Mouse (Mus musculus) kidney, postnatal 14 days (tissue): Measurements from ENCODE around the gene Mllt3.
A peak's percentile ranks its signal among the peaks of the same experiment; 100 is the strongest.

Experiments
- DNase-seq: peaks from one replicate; pipeline ENCODE4 v3.0.0; 2022; ENCODE audit warnings: mixed read lengths

Gene Mllt3

GRCm38 (mm10) chr4:87819182-87819581, 214.0 kb downstream of the Mllt3 start:
- no peak for DNase-seq

DNA sequence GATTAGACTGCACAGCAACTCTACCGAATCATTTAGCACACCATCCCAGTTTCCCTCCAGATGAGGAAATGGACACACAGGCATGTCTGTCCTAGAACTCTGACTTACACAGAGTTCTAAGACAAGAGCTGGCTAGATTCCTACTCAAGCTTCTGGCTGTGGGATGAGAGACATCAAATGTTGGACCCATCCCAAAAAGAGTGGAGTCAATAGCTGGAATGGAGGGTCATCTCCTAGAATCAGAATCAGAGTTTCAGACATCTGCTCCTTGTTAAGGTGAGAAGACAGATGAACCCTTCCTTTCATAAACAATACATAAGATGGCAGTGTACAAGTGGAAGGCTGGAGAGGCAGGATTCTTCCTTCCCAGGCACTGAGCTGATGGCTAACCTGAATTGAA, 214.9 kb downstream of the Mllt3 start:
- DNase-seq = no peak

DNA sequence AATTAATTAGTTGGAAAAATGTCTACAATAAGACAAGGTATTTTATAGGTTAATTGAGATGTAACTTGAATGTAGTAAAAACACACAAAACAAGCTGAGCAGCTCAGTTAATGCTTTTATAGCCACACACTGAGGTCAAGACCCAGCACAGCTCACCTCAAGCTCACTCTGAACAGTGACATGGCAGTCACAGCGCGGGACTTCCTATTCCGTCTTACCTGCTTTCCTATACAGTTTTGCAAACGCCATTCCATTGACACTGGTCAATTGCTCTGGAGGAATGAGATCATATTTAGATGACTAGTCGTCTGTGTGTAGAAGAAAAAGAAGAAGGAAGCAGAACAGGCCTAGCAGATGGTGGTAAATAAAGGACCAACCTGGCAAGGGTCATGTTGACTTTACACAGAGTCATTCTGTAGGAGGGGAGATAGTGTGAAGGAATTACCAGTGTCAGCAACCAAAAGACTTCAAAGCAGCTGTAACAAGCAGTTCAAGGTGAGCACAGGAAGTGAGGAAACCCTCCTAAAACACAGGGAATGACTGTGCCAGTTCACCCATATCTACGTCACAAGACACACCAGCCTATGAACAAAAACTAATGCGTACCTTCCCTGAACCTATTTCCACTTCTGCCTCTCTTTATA, 217.6 kb downstream of the Mllt3 start:
- no peak for DNase-seq

DNA sequence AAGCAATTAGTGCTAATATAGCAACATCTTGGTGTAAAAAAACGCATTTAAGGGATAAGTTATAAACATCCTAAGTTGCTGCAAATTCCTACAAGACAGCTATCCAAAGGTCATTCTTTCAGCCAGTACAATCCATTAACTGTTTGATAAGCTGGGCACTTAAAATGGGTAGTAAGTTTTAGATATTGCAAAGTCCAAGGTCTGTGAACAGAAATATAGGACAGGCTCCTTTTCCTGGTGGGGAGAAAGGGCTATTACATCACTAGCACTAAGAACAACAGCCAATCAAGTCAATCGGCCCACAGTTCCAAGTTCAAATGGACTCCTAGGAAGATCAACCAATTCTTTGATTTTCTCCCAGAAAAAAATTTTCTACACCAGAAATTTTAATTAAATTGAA, 221.3 kb downstream of the Mllt3 start:
- DNase-seq = no peak

GRCm38 (mm10) chr4:87806196-87806987, 226.8 kb downstream of the Mllt3 start:
- DNase-seq = no peak

DNA sequence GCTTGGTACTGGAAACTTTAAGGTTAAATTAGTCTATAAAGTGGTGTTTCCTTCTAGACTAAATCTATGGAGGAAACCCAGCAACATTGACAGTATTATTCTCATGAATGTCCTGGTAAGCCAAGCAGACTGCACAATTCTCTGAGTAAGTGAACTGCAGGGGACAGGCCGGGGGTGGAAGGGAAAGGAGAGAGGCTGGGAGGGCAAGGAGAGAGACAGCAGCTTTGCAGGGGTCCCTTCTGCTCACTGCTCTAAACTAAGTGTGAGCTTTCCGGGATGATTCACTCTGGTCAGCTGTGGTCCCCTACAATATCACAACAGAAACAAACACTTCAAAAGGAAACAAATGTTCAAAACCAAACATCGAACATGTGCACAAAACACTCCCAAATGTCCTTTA, 228.6 kb downstream of the Mllt3 start:
- no peak for DNase-seq

GRCm38 (mm10) chr4:87803313-87803712, 229.9 kb downstream of the Mllt3 start:
- no peak for DNase-seq

DNA sequence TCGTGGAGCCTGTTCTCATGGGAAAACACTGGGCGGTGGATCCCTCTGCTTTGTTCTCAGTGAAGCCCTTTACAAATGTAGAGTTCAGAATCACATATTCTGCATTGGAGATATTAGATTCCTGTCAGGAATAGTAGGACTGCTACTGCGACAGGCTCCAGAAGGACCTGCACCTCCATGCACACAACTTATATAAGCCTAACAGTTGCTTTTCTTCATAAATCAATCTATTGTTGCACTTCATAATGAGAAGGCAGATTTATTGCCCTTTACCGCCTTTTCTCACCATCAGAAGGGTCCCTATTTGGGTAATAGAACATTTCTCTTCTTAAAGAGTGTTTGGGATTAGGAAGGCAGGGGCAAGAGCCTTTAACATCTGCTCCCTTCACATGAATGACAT, 231.0 kb downstream of the Mllt3 start:
- no peak for DNase-seq

GRCm38 (mm10) chr4:87801332-87801731, 231.8 kb downstream of the Mllt3 start:
- DNase-seq = no peak

- DNase-seq = no peak
These were observed 232.9 kb downstream of the Mllt3 start for GRCm38 (mm10) chr4:87800276-87800675.

GRCm38 (mm10) chr4:87799418-87799817, 233.7 kb downstream of the Mllt3 start:
- no peak for DNase-seq

GRCm38 (mm10) chr4:87795261-87795660, 237.9 kb downstream of the Mllt3 start:
- DNase-seq = no peak

DNA sequence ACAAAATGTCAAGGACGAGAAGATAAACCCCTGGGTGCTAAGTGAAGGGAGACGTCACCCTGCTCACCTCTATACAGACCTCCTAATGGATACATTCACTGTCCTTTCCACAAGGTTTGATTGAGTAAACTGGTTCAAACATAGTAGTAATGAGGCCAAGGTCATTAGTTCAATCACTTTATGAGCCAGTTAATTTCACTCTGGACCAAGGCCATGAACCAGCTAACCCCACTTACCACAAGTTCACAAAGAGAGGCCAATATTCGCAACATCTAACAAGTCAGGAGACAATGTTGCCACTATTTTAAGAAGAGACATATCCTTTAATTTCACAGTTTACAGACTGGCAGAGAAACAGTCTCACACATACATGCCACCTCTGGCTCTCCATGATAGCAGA, 238.9 kb downstream of the Mllt3 start:
- no peak for DNase-seq

GRCm38 (mm10) chr4:87792511-87792910, 240.7 kb downstream of the Mllt3 start:
- DNase-seq = no peak

GRCm38 (mm10) chr4:87789446-87789845, 243.7 kb downstream of the Mllt3 start:
- DNase-seq = no peak

GRCm38 (mm10) chr4:87788691-87789090, 244.5 kb downstream of the Mllt3 start:
- peak; percentile 53 for DNase-seq

DNA sequence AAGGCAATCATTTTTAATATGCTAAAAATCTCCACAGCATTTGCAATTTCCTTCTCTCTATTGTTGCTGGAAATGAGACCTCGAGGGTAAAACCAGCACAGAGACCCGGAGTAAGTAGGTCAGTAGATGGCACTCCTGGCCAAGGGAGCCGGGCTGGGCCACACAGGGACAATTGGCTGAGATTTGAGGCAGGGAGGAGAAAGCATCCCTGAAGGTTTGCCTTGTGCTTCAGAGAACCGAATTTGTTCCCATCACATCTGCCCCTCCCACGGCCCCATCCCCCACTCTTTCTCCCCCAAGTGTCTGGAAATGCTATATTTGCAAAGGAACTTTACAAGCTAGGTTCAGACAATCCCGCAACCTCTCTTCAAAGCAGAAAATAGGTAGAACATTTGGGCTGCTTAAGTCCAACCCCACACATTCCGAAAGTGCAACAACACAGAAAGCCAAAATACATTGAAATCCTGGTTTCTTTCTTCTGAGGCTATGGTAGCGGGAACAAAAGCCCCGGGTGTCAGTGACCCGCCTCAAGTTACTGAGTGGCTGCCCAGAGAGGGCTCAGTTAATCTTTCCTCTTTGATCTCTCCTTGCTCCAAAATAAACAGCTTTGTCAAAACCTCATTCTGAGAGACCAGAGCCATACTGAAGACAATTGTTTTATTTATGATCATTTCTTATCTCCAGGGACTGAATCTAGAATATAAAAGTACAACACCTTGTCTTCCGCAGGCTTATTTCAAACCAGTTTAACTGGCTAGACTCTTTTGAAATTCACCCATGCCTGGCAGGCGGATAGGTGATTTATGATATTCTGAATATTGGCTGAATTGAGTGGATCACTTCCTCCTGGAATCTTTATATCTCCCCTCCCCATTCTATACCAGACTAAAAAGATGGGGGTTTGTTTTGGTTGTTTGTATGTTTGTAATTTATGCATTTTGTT, 247.8 kb downstream of the Mllt3 start:
- DNase-seq = peak; percentile 56

DNA sequence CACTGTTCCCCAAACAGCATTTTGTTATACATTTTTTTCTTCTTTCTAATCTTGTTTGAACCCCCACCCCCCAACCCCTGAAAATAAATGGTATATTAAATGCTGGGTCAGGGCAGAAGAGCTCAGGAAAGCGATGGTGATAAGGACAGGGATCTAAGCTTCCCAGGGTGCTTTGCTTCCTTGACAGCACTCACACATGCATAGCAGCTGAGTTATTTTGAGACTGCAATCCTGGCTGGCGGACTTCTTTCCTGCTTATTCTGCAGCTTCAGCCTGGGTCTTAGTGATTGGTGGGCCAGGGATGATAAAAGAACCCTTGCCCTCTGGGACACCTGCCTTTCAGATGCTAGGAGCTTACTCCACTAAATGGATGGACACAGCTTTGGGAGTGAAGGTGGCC, 249.4 kb downstream of the Mllt3 start:
- DNase-seq = no peak

GRCm38 (mm10) chr4:87781971-87782370, 251.2 kb downstream of the Mllt3 start:
- no peak for DNase-seq

DNA sequence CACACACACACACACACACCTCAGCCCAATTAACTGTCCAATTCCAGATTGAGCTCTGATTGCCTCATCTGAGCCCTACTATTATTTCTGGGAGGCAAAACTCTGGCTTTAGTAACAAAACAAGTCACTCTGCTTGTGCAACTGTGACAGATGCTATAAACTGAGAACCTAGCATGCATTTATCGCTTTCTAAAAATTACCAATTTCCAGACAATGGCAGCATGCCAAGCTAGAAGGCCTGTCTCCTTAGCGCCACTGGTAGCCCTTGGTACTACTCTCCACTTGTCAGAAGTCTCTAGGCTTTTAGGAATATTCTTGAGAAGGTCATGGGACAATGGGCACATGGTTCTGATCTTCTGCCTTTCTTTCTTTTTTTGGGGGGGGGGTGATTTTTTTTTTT, 257.4 kb downstream of the Mllt3 start:
- no peak for DNase-seq

DNA sequence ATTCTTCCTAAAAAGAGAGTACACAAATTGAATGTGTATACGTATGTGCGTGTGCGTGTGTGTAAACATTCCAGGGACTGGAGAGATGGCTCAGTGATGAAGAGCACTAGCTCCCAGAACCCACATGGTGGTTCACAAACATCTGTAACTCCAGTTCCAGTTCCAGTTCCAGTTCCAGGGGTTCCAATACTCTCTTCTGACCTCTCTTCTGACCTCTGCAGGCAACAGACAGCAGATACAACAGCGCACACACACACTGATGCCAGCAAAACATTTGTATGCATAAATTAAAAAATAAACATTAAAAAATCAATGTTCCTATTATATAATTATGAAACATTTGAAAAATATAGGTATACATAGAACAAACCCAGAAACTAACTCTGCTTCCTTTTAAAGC, 258.6 kb downstream of the Mllt3 start:
- no peak for DNase-seq

DNA sequence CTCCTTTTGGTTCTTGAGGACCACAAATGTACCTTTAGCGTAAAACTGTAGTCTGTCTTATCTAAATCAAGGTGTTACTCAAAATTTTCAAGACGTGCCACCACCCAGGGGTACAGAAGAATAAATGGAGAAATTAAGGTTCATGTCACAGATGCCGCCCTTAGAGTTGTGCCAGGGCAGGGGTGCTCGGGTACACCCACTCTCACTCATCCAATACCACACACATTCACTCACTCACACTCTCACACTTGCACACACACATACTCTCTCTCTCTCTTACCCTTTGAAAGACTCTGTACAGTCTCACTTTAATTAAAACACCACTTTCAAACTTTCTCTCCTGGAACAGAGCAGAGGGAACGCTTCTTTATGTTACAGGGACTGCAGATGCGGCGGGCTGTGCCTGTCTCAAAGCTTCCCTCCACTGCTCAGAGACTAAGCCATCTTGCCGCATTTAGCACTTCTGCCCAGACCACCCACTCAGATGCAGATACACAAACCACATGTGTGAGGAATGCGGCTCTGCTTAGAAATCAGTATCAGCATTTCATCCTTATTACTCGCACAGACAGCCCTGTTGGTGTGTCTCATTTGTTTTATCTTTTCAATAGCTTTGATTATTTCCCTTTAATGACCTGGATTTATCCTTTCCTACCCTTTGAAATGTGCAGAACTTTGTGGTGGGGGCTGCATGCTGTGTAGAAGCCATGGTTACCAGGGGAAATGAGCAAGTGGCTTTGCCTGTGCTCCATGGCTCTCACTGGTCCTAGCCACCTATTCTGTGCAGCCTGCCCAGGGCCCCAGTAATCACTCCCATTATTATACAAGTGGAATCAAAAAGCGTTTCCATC, 265.2 kb downstream of the Mllt3 start:
- no peak for DNase-seq

GRCm38 (mm10) chr4:87765729-87766128, 267.4 kb downstream of the Mllt3 start:
- no peak for DNase-seq
